Mouse (Mus musculus): Measurements from ENCODE around the gene Gdpd5. TPM values are rescaled to one million over a fixed set of nuclear protein-coding genes. Genes with fewer than 3 reads are reported as not detected.
A peak's percentile ranks its signal among the peaks of the same experiment; 100 is the strongest.

Gene Gdpd5
- polyA plus RNA-seq, 1 experiment = 3.7 TPM

- H3K27me3 ChIP-seq (replicated peaks) = peaks cover 85% of the 10 kb centered on the region
- H3K36me3 ChIP-seq (replicated peaks; ENCODE audit: low read length) = peaks cover 22% of the 10 kb centered on the region
- peaks cover 26% of the 10 kb centered on the region for H3K9me3 ChIP-seq
- H3K4me3 ChIP-seq (replicated peaks) = peak overlapping the region; percentile 92
- peaks cover 73% of the 10 kb centered on the region for H3K4me1 ChIP-seq
- no peak; the same call in 2 of the 3 replicates for TF ChIP-seq GATA1 (IDR thresholded peaks at IDR 0.05; ENCODE audit: borderline replicate concordance, low read length)
- peak; percentile 32; the same call in 1 of the 2 replicates for TF ChIP-seq FLI1 (IDR thresholded peaks at IDR 0.05; ENCODE audit: low read length)
These were observed 86.7 kb downstream of the Gdpd5 start for GRCm38 (mm10) chr7:99467916-99468282.

DNA sequence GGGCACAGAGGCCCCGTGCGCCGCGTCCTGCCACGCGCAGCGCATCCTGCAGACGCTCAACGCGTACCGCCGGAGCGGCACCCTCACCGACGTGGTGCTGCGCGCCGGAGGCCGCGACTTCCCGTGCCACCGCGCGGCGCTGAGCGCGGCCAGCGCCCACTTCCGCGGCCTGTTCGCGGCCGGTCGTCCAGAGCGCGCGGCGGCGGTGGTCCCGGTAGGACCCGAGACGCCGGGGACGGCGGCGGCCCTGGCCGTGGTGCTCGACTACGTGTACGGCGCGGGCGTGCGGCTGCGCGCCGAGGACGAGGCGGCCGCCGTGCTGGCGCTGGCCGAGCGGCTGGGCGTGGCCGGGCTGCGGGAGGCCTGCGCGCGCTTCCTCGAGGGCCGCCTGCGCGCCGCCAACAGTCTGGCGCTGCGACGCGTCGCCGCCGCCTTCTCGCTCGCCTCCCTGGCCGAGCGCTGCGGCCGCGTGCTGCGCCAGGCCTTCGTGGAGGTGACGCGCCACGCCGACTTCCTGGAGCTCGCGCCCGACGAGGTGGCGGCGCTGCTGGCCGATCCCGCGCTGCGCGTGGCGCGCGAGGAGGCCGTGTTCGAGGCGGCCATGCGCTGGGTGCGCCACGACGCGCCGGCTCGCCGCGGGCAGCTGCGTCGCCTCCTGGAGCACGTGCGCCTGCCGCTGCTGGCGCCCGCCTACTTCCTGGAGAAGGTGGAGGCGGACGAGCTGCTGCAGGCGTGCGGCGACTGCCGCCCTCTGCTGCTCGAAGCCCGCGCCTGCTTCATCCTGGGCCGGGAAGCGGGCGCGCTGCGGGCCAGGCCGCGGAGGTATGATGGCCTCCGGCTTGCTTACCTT, 87.3 kb downstream of the Gdpd5 start:
- TF ChIP-seq FLI1 (IDR thresholded peaks at IDR 0.05; ENCODE audit: low read length) (no peak), GATA1 (IDR thresholded peaks at IDR 0.05; ENCODE audit: borderline replicate concordance, low read length) (no peak)
- Histone ChIP-seq H3K4me3 (replicated peaks) (peak overlapping the region; percentile 92), H3K9me3 (peaks cover 21% of the 10 kb centered on the region), H3K27me3 (replicated peaks) (peaks cover 78% of the 10 kb centered on the region), H3K4me1 (peaks cover 71% of the 10 kb centered on the region), H3K36me3 (replicated peaks; ENCODE audit: low read length) (peaks cover 28% of the 10 kb centered on the region)

- H3K9me3 ChIP-seq = peaks cover 13% of the 10 kb centered on the region
- TF ChIP-seq FLI1 (IDR thresholded peaks at IDR 0.05; ENCODE audit: low read length) (no peak), GATA1 (IDR thresholded peaks at IDR 0.05; ENCODE audit: borderline replicate concordance, low read length) (no peak)
- peaks cover 42% of the 10 kb centered on the region for H3K36me3 ChIP-seq (replicated peaks; ENCODE audit: low read length)
- peaks cover 67% of the 10 kb centered on the region for H3K27me3 ChIP-seq (replicated peaks)
- H3K4me3 ChIP-seq (replicated peaks) = no peak overlapping the region
- H3K4me1 ChIP-seq = peaks cover 81% of the 10 kb centered on the region
These were observed 88.6 kb downstream of the Gdpd5 start for GRCm38 (mm10) chr7:99469680-99470405.

DNA sequence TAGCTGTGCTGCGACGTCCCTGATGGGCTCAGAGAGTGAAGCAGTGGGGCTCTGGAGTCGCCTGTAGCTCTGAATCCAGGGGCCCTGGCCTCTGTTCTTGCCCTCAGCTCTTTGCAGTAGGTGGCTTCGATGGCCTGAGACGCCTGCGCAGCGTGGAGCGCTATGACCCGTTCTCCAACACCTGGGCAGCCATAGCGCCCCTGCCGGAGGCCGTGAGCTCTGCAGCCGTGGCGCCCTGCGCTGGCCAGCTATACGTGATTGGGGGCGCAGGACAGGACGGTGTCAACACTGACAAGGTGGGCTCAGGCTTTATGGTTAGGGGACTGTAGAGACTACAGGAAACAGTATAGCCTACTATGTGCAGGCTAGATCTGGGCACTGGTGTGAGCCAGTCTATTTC, 90.4 kb downstream of the Gdpd5 start:
- H3K4me1 ChIP-seq = peaks cover 78% of the 10 kb centered on the region
- H3K36me3 ChIP-seq (replicated peaks; ENCODE audit: low read length) = peaks cover 55% of the 10 kb centered on the region

DNA sequence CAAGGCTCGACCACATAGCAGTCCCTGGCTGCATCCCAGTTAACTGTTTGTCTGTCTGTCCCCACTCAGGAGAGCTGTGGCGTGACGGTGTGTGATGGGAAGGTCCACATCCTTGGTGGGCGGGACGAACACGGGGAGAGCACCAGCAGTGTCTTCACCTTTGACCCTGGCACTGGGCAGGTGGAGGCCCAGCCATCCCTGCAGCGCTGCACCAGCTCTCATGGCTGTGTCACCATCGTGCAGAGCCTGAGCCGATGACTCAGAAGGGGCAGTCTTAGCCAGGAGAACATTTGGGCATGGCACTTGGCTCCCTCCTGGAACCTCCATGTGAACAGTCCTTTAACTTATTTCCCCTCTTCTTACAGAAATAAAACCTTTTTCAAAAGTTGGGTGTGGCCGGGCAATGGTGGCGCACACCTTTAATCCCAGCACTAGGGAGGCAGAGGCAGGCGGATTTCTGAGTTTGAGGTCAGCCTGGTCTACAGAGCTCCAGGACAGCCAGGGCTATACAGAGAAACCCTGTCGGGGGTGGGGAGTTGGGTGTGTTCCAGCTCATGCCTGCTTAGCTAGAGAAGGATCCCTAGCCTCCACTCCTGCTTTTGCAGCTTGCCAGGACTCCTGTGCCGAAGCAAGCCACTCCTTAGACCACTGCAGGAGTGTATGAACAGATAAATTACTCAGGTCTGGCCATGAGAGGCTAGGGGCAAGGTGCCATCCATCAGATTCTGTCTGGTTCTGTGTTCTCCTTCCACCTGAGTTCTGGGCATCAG, 92.6 kb downstream of the Gdpd5 start:
- Histone ChIP-seq H3K36me3 (replicated peaks; ENCODE audit: low read length) (peaks cover 77% of the 10 kb centered on the region), H3K4me1 (peaks cover 76% of the 10 kb centered on the region), H3K27me3 (replicated peaks) (peaks cover 28% of the 10 kb centered on the region), H3K9me3 (peaks cover 4% of the 10 kb centered on the region; the same call in 1 of the 2 replicates), H3K4me3 (replicated peaks) (no peak overlapping the region)
- TF ChIP-seq FLI1 (IDR thresholded peaks at IDR 0.05; ENCODE audit: low read length) = no peak
- TF ChIP-seq GATA1 (IDR thresholded peaks at IDR 0.05; ENCODE audit: borderline replicate concordance, low read length) = no peak

More for the DNA sequence above, 90.4 kb downstream of the Gdpd5 start:
- H3K9me3 ChIP-seq = peaks cover 7% of the 10 kb centered on the region; the same call in 1 of the 2 replicates
- no peak overlapping the region for H3K4me3 ChIP-seq (replicated peaks)
- peaks cover 50% of the 10 kb centered on the region for H3K27me3 ChIP-seq (replicated peaks)
- TF ChIP-seq GATA1 (IDR thresholded peaks at IDR 0.05; ENCODE audit: borderline replicate concordance, low read length) (no peak), FLI1 (IDR thresholded peaks at IDR 0.05; ENCODE audit: low read length) (no peak)

DNA sequence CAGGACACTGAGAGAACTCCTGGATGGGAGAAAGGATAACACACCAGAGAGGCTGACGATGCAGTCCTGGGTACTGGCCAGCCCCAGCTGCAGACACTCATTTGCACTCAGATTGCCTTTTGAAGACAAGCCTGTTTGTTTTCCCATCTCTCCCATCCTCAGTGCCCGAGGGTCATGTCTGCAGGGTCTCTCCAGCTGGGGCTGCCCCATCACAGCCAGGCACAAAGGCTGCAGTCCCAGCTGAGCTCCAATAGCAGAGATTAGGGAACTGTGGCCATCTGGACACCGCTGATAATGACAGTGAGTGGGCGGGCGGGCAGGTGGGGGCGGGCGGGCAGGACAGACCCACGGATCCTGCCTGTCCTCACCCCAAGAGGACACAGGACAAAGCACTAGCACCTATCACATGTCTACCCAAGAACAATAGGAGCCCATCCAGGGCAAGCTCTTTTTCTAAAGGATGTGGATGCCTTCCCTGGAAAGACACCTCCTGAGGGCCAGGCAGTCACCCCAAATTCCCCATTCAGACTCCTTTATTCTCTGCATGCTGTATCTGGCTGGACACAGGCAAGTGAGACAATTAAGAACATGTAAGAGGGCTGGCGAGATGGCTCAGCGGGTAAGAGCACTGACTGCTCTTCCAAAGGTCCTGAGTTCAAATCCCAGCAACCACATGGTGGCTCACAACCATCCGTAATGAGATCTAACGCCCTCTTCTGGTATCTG, 93.8 kb downstream of the Gdpd5 start:
- no peaks in the 10 kb centered on the region for H3K9me3 ChIP-seq
- peaks cover 76% of the 10 kb centered on the region for H3K4me1 ChIP-seq
- no peak for TF ChIP-seq GATA1 (IDR thresholded peaks at IDR 0.05; ENCODE audit: borderline replicate concordance, low read length)
- no peak for TF ChIP-seq FLI1 (IDR thresholded peaks at IDR 0.05; ENCODE audit: low read length)
- H3K4me3 ChIP-seq (replicated peaks) = no peak overlapping the region
- H3K27me3 ChIP-seq (replicated peaks) = peaks cover 16% of the 10 kb centered on the region
- peaks cover 89% of the 10 kb centered on the region for H3K36me3 ChIP-seq (replicated peaks; ENCODE audit: low read length)

GRCm38 (mm10) chr7:99475562-99475911, 94.3 kb downstream of the Gdpd5 start:
- Histone ChIP-seq H3K27me3 (replicated peaks) (peaks cover 10% of the 10 kb centered on the region), H3K4me1 (peaks cover 76% of the 10 kb centered on the region), H3K36me3 (replicated peaks; ENCODE audit: low read length) (peaks cover 94% of the 10 kb centered on the region), H3K4me3 (replicated peaks) (no peak overlapping the region), H3K9me3 (no peaks in the 10 kb centered on the region)
- TF ChIP-seq GATA1 (IDR thresholded peaks at IDR 0.05; ENCODE audit: borderline replicate concordance, low read length) = no peak

- Histone ChIP-seq H3K4me3 (replicated peaks) (peak overlapping the region; percentile 51), H3K9me3 (no peaks in the 10 kb centered on the region), H3K4me1 (peaks cover 77% of the 10 kb centered on the region), H3K36me3 (replicated peaks; ENCODE audit: low read length) (peaks cover 94% of the 10 kb centered on the region), H3K27me3 (replicated peaks) (peaks cover 1% of the 10 kb centered on the region)
- no peak for TF ChIP-seq FLI1 (IDR thresholded peaks at IDR 0.05; ENCODE audit: low read length)
- TF ChIP-seq GATA1 (IDR thresholded peaks at IDR 0.05; ENCODE audit: borderline replicate concordance, low read length) = no peak
These were observed 95.4 kb downstream of the Gdpd5 start for GRCm38 (mm10) chr7:99476558-99477114.

DNA sequence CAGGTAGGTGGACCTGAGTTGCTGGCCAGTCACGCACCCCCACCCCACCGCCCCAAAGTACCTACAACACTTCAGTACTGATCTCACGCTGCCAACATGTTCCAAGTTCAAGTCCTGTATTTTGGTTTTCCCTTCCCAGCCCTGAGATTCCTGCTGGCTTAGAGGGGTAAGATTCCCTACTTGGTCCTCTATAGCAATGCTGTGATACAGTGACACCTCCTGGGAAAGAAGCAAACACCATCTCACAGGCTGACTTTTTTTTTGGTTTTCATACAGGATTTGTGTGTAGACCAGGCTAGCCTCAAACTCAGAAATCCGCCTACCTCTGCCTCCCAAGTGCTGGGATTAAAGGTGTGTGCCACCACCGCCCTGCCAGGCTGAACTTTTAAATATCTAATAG, 96.0 kb downstream of the Gdpd5 start:
- no peaks in the 10 kb centered on the region for H3K9me3 ChIP-seq
- H3K4me3 ChIP-seq (replicated peaks) = no peak overlapping the region
- peaks cover 94% of the 10 kb centered on the region for H3K36me3 ChIP-seq (replicated peaks; ENCODE audit: low read length)
- TF ChIP-seq FLI1 (IDR thresholded peaks at IDR 0.05; ENCODE audit: low read length) (no peak), GATA1 (IDR thresholded peaks at IDR 0.05; ENCODE audit: borderline replicate concordance, low read length) (no peak)
- H3K27me3 ChIP-seq (replicated peaks) = no peaks in the 10 kb centered on the region
- H3K4me1 ChIP-seq = peaks cover 81% of the 10 kb centered on the region
